ENCODE assay signal across 25 mouse cellular contexts in genomic region chr17:79290697-79291096, GRCm38 (mm10).
DNase-seq lines count a peak whose midpoint lies in the region; ATAC-seq lines count a peak whose summit lies in the region.
"Had no signal": no experiment of that assay in that cellular context is flagged by ENCODE, and none has a peak within 500 bp of the region (broad histone marks: within the 10 kb centered on the region; RNA-seq: fewer than 3 reads in every experiment).

No protein-coding gene starts in this region.

- H3K4me1 ChIP-seq in midbrain, embryonic 11.5 days (ENCODE audit: control insufficient read depth, insufficient read depth, low read length) = no peaks in the 10 kb centered on the region
- no peaks in the 10 kb centered on the region for H3K4me1 ChIP-seq in midbrain, embryonic 15.5 days
- H3K4me1 ChIP-seq: embryonic facial prominence, embryonic 10.5 days; forebrain, embryonic 13.5 days; forebrain, embryonic 15.5 days had no signal

- H3K4me2 ChIP-seq in midbrain, embryonic 11.5 days = no peak overlapping the region
- H3K4me2 ChIP-seq in midbrain, embryonic 15.5 days = no peak overlapping the region
- H3K4me2 ChIP-seq: embryonic facial prominence, embryonic 12.5 days; forebrain, embryonic 13.5 days; forebrain, embryonic 15.5 days had no signal

- no peak overlapping the region for H3K27ac ChIP-seq in midbrain, embryonic 11.5 days (ENCODE audit: low read depth, low read length)
- no peak overlapping the region for H3K27ac ChIP-seq in midbrain, embryonic 15.5 days
- H3K27ac ChIP-seq: embryonic facial prominence, embryonic 10.5 days; embryonic facial prominence, embryonic 12.5 days; forebrain, embryonic 13.5 days; forebrain, embryonic 15.5 days had no signal

- H3K9ac ChIP-seq in midbrain, embryonic 11.5 days (ENCODE audit: low read length) = no peak overlapping the region
- H3K9ac ChIP-seq in midbrain, embryonic 15.5 days = no peak overlapping the region
- H3K9ac ChIP-seq: embryonic facial prominence, embryonic 12.5 days; forebrain, embryonic 13.5 days; forebrain, embryonic 15.5 days; forebrain, postnatal 0 days had no signal

- no peak overlapping the region for H3K4me3 ChIP-seq in midbrain, embryonic 11.5 days (ENCODE audit: low read depth, low read length)
- no peak overlapping the region for H3K4me3 ChIP-seq in midbrain, embryonic 15.5 days
- H3K4me3 ChIP-seq: embryonic facial prominence, embryonic 10.5 days; embryonic facial prominence, embryonic 12.5 days; forebrain, embryonic 13.5 days; forebrain, embryonic 15.5 days had no signal

- H3K36me3 ChIP-seq in midbrain, embryonic 11.5 days (ENCODE audit: control insufficient read depth, insufficient read depth, low read length) = no peaks in the 10 kb centered on the region
- H3K36me3 ChIP-seq in midbrain, embryonic 15.5 days (replicated peaks) = no peaks in the 10 kb centered on the region
- H3K36me3 ChIP-seq: embryonic facial prominence, embryonic 10.5 days; embryonic facial prominence, embryonic 12.5 days; forebrain, embryonic 15.5 days; G1E had no signal

- H3K9me3 ChIP-seq in midbrain, embryonic 11.5 days (ENCODE audit: control insufficient read depth, low read length) = no peaks in the 10 kb centered on the region
- no peaks in the 10 kb centered on the region for H3K9me3 ChIP-seq in midbrain, embryonic 15.5 days
- H3K9me3 ChIP-seq: embryonic facial prominence, embryonic 10.5 days; embryonic facial prominence, embryonic 12.5 days; forebrain, embryonic 13.5 days; forebrain, embryonic 15.5 days had no signal

- WGBS in midbrain, embryonic 11.5 days = 83% methylated on average over 2 of the region's 2 CpGs
- 79% methylated on average over 2 of the region's 2 CpGs for WGBS in midbrain, embryonic 15.5 days

- DNase-seq in midbrain, embryonic 11.5 days (ENCODE audit: low spot score, missing footprints) = peak; percentile 17
- DNase-seq in adipocyte (ENCODE audit: low spot score) = peak; percentile 68
- no peak for DNase-seq in left cerebral cortex, adult 18-20 months (ENCODE audit: low spot score in 2 of 2)
- no peak for DNase-seq in embryo, embryonic 10.5 days (ENCODE audit: low spot score)
- DNase-seq in T-cell, adult 2 months (ENCODE audit: low spot score) = no peak
- DNase-seq: adrenal gland, adult 8-10 months; adrenal gland, postnatal 14 days; adrenal gland, postnatal 36 days; cerebellum, adult 11 months; cerebellum, adult 18-20 months; cerebellum, adult 8-10 months; cerebellum, adult 9-11 months; cerebellum, postnatal 14 days; cerebellum, postnatal 36 days; forebrain, postnatal 0 days had no signal

- no peak for ATAC-seq in midbrain, embryonic 11.5 days (ENCODE audit: low FRiP score)
- ATAC-seq in midbrain, embryonic 15.5 days (replicated peaks) = no peak
- ATAC-seq in granulocyte monocyte progenitor cell, adult 5-6 weeks (replicated peaks; ENCODE audit: poor library complexity, severe bottlenecking) = 0 out of 2 replicates have a peak, but pooled peaks have one; percentile 33
- ATAC-seq: CD4-positive, CD25-positive, alpha-beta regulatory T cell, adult 4 months; forebrain, embryonic 13.5 days; forebrain, embryonic 15.5 days; forebrain, postnatal 0 days; Patski had no signal

- H3K27me3 ChIP-seq in midbrain, embryonic 11.5 days (ENCODE audit: control insufficient read depth, insufficient read depth, low read length) = no peaks in the 10 kb centered on the region
- H3K27me3 ChIP-seq in midbrain, embryonic 15.5 days (replicated peaks) = no peaks in the 10 kb centered on the region
- H3K27me3 ChIP-seq: CH12.LX; embryonic facial prominence, embryonic 12.5 days; forebrain, embryonic 13.5 days; forebrain, embryonic 15.5 days; Patski had no signal

Comparison
In these comparisons a context has a peak if more than half of its experiments do, and no peak if none do; other contexts are left out.
1. DNase-seq: peak in midbrain, embryonic 11.5 days (single experiment) and adipocyte (single experiment); none in left cerebral cortex, adult 18-20 months (0 of 2), embryo, embryonic 10.5 days (single experiment) and T-cell, adult 2 months (single experiment).